Mouse (Mus musculus): ENCODE data around the gene Zfp874a.
A peak's percentile ranks its signal among the peaks of the same experiment; 100 is the strongest.
"Not testable (repeated sequence)": the region's sequence is repeated elsewhere in the genome, so short reads cannot be mapped to it uniquely, and the experiment has no call there.

The Zfp874a gene

GRCm38 (mm10) chr13:67376255-67376654 lies 75.2 kb downstream of the Zfp874a start:
- DNase-seq (ENCODE audit: low spot score in 2 of 2) = not testable (repeated sequence)

DNA sequence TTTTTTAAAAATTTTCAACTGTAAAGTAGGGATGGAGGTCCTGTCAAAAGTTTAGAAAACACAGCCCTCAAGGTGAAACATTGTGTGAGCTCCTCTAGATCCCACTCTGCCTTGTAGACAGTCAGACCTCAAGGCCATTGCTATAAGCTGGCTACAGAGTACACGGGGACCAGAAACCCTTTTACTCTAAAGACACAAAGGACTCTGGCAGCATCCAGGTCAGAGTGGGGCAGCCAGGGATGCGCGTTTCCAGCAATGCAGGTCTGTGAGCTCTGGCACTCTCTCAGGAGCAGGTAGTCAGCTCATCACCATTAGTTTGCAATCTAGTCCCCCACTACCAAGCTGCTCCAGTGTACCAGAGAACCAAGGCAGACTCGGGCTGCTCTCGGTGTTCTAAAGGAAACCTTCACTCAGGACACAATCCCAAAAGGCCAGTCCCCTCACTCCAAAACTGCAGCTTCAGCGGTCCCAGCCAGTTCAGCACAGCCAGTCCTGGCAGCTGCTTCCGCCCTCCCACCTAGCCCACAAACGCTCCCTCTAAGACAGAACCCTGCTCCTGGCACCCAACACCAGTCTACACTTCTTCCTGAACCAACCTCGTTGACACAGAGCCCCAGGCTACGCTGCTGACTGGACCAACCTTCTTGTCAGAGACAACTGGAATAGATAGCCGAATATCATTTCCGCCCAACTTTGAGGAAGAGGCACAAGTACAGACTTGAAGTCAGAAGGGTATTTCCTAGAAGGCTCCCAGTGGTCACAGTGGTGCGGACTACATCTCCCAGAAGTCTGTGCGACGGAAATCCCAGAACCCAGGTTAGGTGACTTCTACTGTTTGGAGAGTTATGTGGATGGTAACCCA lies 76.1 kb downstream of the Zfp874a start, which contains the start of the genes Gm28041 and Zfp456:
Gm28041 (minus strand) TSS at position 684 of the 862 bp plus-strand sequence.
Zfp456 (minus strand) TSS at position 761 of the 862 bp plus-strand sequence.
- peak; percentile 18 to 41 for DNase-seq (ENCODE audit: low spot score in 2 of 2)
